Mouse (Mus musculus) heart, embryonic 14.5 days (tissue): ENCODE measurements around the gene Gm49396. TPM values are rescaled to one million over a fixed set of nuclear protein-coding genes. Genes with fewer than 3 reads are reported as not detected.
A peak's percentile ranks its signal among the peaks of the same experiment; 100 is the strongest.

Experiments
- ATAC-seq: fragments of 200-750 bp; cut with Nextera tagmentation; 2 replicates; pipeline ENCODE4 v1.8.0; 2017; ENCODE audit warnings: low read depth, moderate TSS enrichment; ENCODE audit not compliant: insufficient number of reproducible peaks, insufficient read depth, low FRiP score
- H3K27ac ChIP-seq, 2 experiments: fragments of 200-500 bp in 1 of 2; fragments of 300-500 bp in 1 of 2; sonication (generic) in 1 of 2; replicated peaks in 1 of 2; 2 replicates each; pipeline ENCODE4 v1.5.1; 2012 to 2014; ENCODE audit warnings: low read depth in 2 of 2, low read length in 2 of 2, control low read depth in 1 of 2, mild to moderate bottlenecking in 1 of 2, mixed read lengths in 1 of 2; ENCODE audit not compliant: control insufficient read depth in 1 of 2, insufficient read depth in 1 of 2
- H3K27me3 ChIP-seq: fragments of 300-500 bp; sonication (generic); 2 replicates; pipeline ENCODE4 v1.6.1; 2014; ENCODE audit warnings: mild to moderate bottlenecking, low read length, control low read depth; ENCODE audit not compliant: control insufficient read depth, insufficient read depth
- H3K36me3 ChIP-seq: fragments of 300-500 bp; sonication (generic); 2 replicates; pipeline ENCODE4 v1.6.1; 2014; ENCODE audit warnings: mild to moderate bottlenecking, control low read depth, low read length, mixed read lengths; ENCODE audit not compliant: control insufficient read depth, insufficient read depth
- H3K4me1 ChIP-seq, 2 experiments: fragments of 200-500 bp in 1 of 2; fragments of 300-500 bp in 1 of 2; sonication (generic) in 1 of 2; 2 replicates each; pipeline ENCODE4 v1.6.1; 2012 to 2014; ENCODE audit warnings: low read length in 2 of 2, control low read depth in 1 of 2, mixed read lengths in 1 of 2; ENCODE audit not compliant: control insufficient read depth in 2 of 2, insufficient read depth in 2 of 2
- H3K4me2 ChIP-seq: fragments of 300-500 bp; sonication (generic); 2 replicates; pipeline ENCODE4 v1.6.1; 2014; ENCODE audit warnings: mild to moderate bottlenecking, low read length
- H3K4me3 ChIP-seq, 2 experiments: fragments of 200-500 bp in 1 of 2; fragments of 300-500 bp in 1 of 2; sonication (generic) in 1 of 2; 2 replicates each; pipeline ENCODE4 v1.5.1; 2012 to 2014; ENCODE audit warnings: low read length in 2 of 2, mild to moderate bottlenecking in 2 of 2, control low read depth in 1 of 2, low read depth in 1 of 2, moderate library complexity in 1 of 2; ENCODE audit not compliant: control insufficient read depth in 1 of 2, insufficient read depth in 1 of 2
- H3K9ac ChIP-seq: fragments of 300-500 bp; sonication (generic); 2 replicates; pipeline ENCODE4 v1.6.1; 2014; ENCODE audit warnings: mild to moderate bottlenecking, low read length
- H3K9me3 ChIP-seq: fragments of 300-500 bp; sonication (generic); 2 replicates; pipeline ENCODE4 v1.6.1; 2016; ENCODE audit warnings: low read length, control low read depth; ENCODE audit not compliant: control insufficient read depth
- WGBS: fragments of 180-500 bp; shearing (Covaris S2); extraction: QIAGEN DNeasy Blood & Tissue Kit; methylation state at CpG from one replicate; pipeline ENCODE4 v1.1.7; 2014; 5-methylcytosine and 5-hydroxymethylcytosine counted together
- polyA plus RNA-seq: library from polyadenylated mRNA; unstranded; fragments of >200 nt; fragmentation: Nextera tagmentation; extraction: Ambion mirVana; gene quantifications from 2 replicates; pipeline ENCODE4 v1.2.1, GENCODE M21; 2014

Gene Gm49396
- polyA plus RNA-seq, 1 experiment from 2014 or later = 5.3 TPM

DNA sequence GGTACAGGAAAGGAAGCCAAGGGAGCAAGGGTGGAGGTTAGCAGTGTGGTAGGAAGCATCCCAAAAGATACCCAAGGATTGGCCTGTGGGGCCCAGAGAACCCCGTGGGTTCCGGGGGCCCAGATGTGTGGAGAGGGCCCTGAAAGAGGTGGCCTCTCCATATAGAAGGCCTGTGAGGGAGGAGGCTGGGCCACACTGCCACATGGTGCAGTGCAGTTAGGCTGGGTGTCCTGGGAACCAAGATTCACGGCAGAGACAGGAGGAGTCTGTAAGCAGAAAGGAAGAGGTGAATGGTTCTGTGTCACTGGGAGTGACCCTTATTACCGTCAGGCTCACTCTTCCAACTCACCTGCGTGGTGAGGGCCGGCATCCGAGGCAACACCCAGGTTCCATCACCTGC lies 22.6 kb upstream of the Gm49396 start:
- H3K4me3 ChIP-seq = no peak overlapping the region
- ATAC-seq = no peak
- peaks cover 55% of the 10 kb centered on the region for H3K36me3 ChIP-seq
- H3K27ac ChIP-seq = no peak overlapping the region
- WGBS = 87% methylated on average over 7 of the region's 7 CpGs
- H3K27me3 ChIP-seq = no peaks in the 10 kb centered on the region
- H3K4me1 ChIP-seq = peaks cover 0 to 3% of the 10 kb centered on the region in 2 experiments; a peak in 1 of 4 replicates
- H3K9ac ChIP-seq = no peak overlapping the region
- no peak overlapping the region for H3K4me2 ChIP-seq
- H3K9me3 ChIP-seq = no peaks in the 10 kb centered on the region

DNA sequence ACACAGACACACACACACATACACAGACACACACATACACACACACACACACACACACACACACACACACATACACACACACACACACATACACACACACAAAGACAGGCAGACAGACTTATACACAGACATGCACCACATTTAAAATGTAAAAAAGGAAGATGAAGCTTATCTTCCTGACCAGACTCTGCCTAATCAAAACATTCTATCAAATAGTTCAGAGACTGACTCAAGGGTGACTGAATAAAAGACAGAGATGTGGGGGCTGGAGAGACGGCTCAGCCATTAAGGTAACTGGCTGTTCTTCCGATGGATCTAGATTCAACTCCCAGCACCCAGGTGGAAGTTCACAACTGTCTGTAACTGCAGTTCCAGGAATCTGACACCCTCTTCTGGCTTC lies 18.8 kb upstream of the Gm49396 start:
- Histone ChIP-seq H3K9me3 (no peaks in the 10 kb centered on the region), H3K36me3 (peaks cover 81% of the 10 kb centered on the region), H3K4me3 (no peak overlapping the region), H3K4me1 (no peaks in the 10 kb centered on the region), H3K4me2 (no peak overlapping the region), H3K9ac (no peak overlapping the region), H3K27me3 (no peaks in the 10 kb centered on the region), H3K27ac (no peak overlapping the region)
- ATAC-seq = no peak
- 93% methylated on average over 2 of the region's 2 CpGs for WGBS

DNA sequence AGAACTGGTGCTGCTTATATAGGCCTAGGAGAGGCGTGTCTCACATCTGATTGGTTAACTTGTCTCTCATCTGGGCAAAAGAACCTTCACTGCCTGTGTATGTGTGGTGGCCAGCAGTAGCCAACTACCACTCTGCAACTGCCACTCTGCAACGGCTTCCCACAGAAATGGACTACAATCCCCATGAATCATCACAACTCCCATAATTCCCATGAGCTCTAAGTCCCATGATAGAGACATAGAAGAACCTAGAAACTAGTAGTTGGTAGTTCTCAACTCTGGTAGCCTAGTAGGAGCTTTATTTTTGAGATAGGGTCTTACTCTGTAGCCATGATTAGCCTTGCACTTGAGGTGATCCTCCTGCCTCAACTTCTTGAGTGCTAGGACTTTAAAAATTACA lies 13.3 kb upstream of the Gm49396 start:
- Histone ChIP-seq H3K27me3 (no peaks in the 10 kb centered on the region), H3K9ac (no peak overlapping the region), H3K36me3 (peaks cover 45% of the 10 kb centered on the region), H3K4me3 (no peak overlapping the region), H3K4me2 (no peak overlapping the region), H3K9me3 (no peaks in the 10 kb centered on the region), H3K27ac (no peak overlapping the region), H3K4me1 (peaks cover 8 to 14% of the 10 kb centered on the region in 2 experiments)
- WGBS = 95% methylated on average over 2 of the region's 2 CpGs
- no peak for ATAC-seq

DNA sequence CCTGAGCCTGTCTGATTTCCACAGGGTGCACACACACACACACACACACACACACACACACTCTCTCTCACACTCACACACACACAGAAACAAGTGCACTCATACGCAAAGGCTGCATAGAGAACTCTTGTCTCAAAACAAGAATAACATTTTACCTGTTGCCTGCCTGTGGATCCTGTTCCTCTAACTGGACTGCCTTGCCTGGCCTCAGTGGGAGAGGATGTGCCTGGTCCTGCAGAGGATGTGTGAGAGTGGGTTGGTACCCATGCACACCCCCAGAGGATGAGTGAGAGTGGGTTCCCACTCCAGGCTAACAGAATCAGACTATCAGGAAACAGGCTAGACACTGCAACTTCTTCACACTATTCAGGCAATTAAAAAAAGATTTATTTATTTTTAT lies 12.5 kb upstream of the Gm49396 start:
- Histone ChIP-seq H3K27me3 (no peaks in the 10 kb centered on the region), H3K27ac (no peak overlapping the region), H3K9ac (no peak overlapping the region), H3K36me3 (peaks cover 47% of the 10 kb centered on the region), H3K4me3 (no peak overlapping the region), H3K4me2 (no peak overlapping the region), H3K4me1 (peaks cover 8 to 14% of the 10 kb centered on the region in 2 experiments), H3K9me3 (no peaks in the 10 kb centered on the region)
- WGBS = 92% methylated on average over 1 of the region's 1 CpGs
- ATAC-seq = no peak

DNA sequence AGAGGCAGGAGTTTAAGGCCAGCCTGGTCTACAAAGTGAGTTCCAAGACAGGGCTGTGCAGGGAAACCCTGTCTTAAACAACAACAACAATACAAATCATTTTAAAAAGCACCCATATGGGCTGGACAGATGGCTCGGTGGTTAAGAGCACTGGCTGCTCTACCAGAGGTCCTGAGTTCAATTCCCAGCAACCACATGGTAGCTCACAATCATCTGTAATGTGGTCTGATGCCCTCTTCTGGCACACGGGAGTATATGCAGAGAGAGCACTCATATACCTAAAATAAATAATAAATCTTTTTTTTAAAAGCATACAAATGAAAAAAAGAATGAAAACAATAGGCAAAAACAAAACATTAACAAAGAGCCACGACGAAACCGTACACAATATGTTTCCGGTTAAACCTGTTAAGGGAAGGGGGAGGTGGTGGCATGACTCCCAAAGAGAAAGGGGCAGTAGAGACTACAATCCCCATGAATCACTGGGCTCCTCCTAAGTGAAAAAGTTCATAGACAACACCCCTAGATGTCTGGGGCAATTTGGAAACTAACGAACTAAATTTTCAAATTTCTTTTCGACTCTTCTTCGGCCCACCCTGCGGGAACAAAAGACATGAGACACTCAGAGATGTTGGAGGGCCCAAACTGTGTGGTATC lies 11.6 kb upstream of the Gm49396 start:
- Histone ChIP-seq H3K4me2 (peak overlapping the region; percentile 86), H3K27me3 (no peaks in the 10 kb centered on the region), H3K4me3 (peak overlapping the region; percentile 73 to 87), H3K27ac (peak overlapping the region; percentile 98), H3K4me1 (peaks cover 8 to 14% of the 10 kb centered on the region in 2 experiments), H3K9ac (peak overlapping the region; percentile 89), H3K36me3 (peaks cover 47% of the 10 kb centered on the region), H3K9me3 (no peaks in the 10 kb centered on the region)
- peak; percentile 27 for ATAC-seq
- 3% methylated on average over 10 of the region's 10 CpGs for WGBS

GRCm38 (mm10) chr7:30552102-30553020 lies 10.8 kb upstream of the Gm49396 start, which contains the start of the genes Hspb6 and Proser3:
TSS of gene Hspb6 (plus strand) at chr7:30552178.
TSS of gene Proser3 (minus strand) at chr7:30552299.
- H3K4me2 ChIP-seq = peak within 1 kb of the TSS; percentile 86
- no peaks in the 10 kb centered on the region for H3K27me3 ChIP-seq
- no peaks in the 10 kb centered on the region for H3K9me3 ChIP-seq
- peaks cover 48% of the 10 kb centered on the region for H3K36me3 ChIP-seq
- H3K4me1 ChIP-seq = peaks cover 8 to 14% of the 10 kb centered on the region in 2 experiments
- H3K27ac ChIP-seq = peak within 1 kb of the TSS; percentile 98
- under 1% methylated on average over 44 of the region's 44 CpGs for WGBS
- peak within 1 kb of the TSS; percentile 89 for H3K9ac ChIP-seq
- peak; percentile 86 for ATAC-seq
- peak within 1 kb of the TSS; percentile 73 to 87 for H3K4me3 ChIP-seq

DNA sequence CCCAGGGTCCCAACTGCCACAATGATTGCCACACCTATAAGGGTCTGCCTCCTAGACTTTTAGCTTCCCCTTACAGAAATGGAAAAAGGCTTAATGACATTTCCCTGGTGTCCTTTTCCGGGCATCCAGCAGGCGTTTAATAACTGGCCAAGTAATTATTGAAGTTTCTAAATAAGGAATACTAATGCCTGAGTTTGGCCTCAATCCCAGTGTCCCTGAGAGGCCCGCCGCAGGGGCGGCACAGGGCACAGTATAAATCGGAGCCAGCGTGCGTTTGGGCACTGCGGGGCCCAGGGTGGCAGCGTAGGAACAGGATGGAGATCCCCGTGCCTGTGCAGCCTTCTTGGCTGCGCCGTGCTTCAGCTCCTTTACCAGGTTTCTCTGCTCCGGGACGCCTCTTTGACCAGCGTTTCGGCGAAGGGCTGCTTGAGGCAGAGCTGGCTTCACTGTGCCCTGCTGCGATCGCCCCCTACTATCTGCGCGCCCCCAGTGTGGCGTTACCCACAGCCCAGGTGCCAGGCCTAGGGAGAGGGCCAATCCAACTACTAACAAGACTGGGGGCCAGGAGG lies 10.0 kb upstream of the Gm49396 start:
- peak overlapping the region; percentile 67 to 73 for H3K4me3 ChIP-seq
- 1% methylated on average over 23 of the region's 23 CpGs for WGBS
- H3K27me3 ChIP-seq = no peaks in the 10 kb centered on the region
- no peaks in the 10 kb centered on the region for H3K9me3 ChIP-seq
- ATAC-seq = peak; percentile 28; the same call in 1 of the 2 replicates
- H3K27ac ChIP-seq = peak overlapping the region; percentile 98
- peaks cover 45% of the 10 kb centered on the region for H3K36me3 ChIP-seq
- H3K9ac ChIP-seq = peak overlapping the region; percentile 89
- H3K4me2 ChIP-seq = peak overlapping the region; percentile 86
- H3K4me1 ChIP-seq = peaks cover 8 to 18% of the 10 kb centered on the region in 2 experiments
